Mouse (Mus musculus): ENCODE data around the gene Prmt2.

DNA sequence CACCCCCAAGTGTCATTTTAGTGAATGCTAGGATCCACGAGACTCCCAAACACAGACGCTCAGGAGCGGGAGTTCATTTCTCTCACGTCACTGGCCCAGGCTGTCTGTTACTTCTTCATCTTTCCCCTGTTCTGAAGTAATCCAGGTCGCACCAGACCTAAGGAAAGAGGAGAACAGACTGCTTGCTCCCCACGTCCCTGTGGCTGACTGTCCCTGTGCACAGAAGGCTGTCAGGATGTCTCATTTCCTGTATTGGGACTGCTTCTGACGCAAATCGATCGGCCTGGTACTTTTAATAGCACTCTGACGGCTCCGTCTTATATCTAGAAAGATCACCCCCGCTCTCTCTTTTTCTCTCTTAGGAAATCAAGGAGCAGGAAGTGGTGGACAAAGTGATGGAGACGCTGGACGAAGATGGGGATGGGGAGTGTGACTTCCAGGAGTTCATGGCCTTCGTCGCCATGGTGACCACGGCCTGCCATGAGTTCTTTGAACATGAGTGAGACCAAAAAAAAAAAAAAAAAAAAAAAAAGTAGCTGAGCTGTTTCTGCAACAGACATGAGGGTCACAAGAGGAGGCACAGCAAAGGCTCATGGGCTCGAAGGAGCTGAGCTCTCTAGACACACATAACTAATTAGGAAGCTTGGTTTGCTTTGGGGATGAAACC, 22.0 kb upstream of the Prmt2 start:
- TF ChIP-seq CTCF (conservative IDR thresholded peaks at IDR 0.05; ENCODE audit: insufficient read depth, insufficient read length, low read depth, low read length) (no peak), POLR2A (IDR thresholded peaks at IDR 0.05; ENCODE audit: low read depth, low read length) (no peak)
